Comparison of ENCODE assay signal across 12 mouse cellular contexts in genomic region chr3:84059676-84060075, GRCm38 (mm10). TPM values are rescaled to one million over a fixed set of nuclear protein-coding genes. Genes with fewer than 3 reads are reported as not detected.
DNase-seq lines count a peak whose midpoint lies in the region; ATAC-seq and TF ChIP-seq lines count a peak whose summit lies in the region.
"Had no signal": no experiment of that assay in that cellular context is flagged by ENCODE, and none has a peak within 500 bp of the region (broad histone marks: within the 10 kb centered on the region; RNA-seq: fewer than 3 reads in every experiment).

No protein-coding gene starts in this region.

- intact Hi-C loops in left cerebral cortex, postnatal 25 days (cut with DNase I) = no loop called here

- H3K4me3 ChIP-seq in kidney, postnatal 0 days (replicated peaks; ENCODE audit: low read depth, low read length) = no peak overlapping the region
- no peak overlapping the region for H3K4me3 ChIP-seq in limb, embryonic 12.5 days (replicated peaks)

- no peaks in the 10 kb centered on the region for H3K36me3 ChIP-seq in kidney, postnatal 0 days (ENCODE audit: insufficient read depth, low read length)
- H3K36me3 ChIP-seq in limb, embryonic 12.5 days = no peaks in the 10 kb centered on the region

- no peaks in the 10 kb centered on the region for H3K9me3 ChIP-seq in kidney, postnatal 0 days (replicated peaks; ENCODE audit: low read length)
- peaks cover 16% of the 10 kb centered on the region; the same call in 1 of the 2 replicates for H3K9me3 ChIP-seq in limb, embryonic 12.5 days

- H3K9ac ChIP-seq in kidney, postnatal 0 days (ENCODE audit: low read depth, low read length) = no peak overlapping the region
- no peak overlapping the region for H3K9ac ChIP-seq in limb, embryonic 12.5 days (replicated peaks)

- H3K4me1 ChIP-seq in kidney, postnatal 0 days (replicated peaks; ENCODE audit: insufficient read depth, low read length) = no peaks in the 10 kb centered on the region
- H3K4me1 ChIP-seq in limb, embryonic 12.5 days (replicated peaks) = peaks cover 28% of the 10 kb centered on the region

- WGBS in kidney, postnatal 0 days = 28% methylated on average over 4 of the region's 4 CpGs
- 10% methylated on average over 4 of the region's 4 CpGs for WGBS in limb, embryonic 12.5 days

- peak; percentile 18 to 38 for DNase-seq in cerebellum, postnatal 10 days
- peak; percentile 46 for DNase-seq in kidney, postnatal 0 days (ENCODE audit: low spot score)
- no peak for DNase-seq in kidney, postnatal 25 days
- peak; percentile 82 for DNase-seq in brain, embryonic 14.5 days (ENCODE audit: low read depth)
- no peak for DNase-seq in left cerebral cortex, postnatal 25 days (ENCODE audit: low spot score in 2 of 2)
- no peak for DNase-seq in natural killer cell, adult 2 months (ENCODE audit: low spot score in 2 of 2)
- DNase-seq: adrenal gland, adult 2 months; cerebellum, adult 18-20 months; lung, postnatal 4 days; thymus, postnatal 4 days had no signal

- no peak for ATAC-seq in cerebellum, adult (ENCODE audit: insufficient number of reproducible peaks, low FRiP score, low TSS enrichment)
- ATAC-seq in kidney, postnatal 0 days (replicated peaks; ENCODE audit: low FRiP score, low read depth) = no peak
- ATAC-seq in limb, embryonic 12.5 days (ENCODE audit: insufficient number of reproducible peaks, insufficient read depth, low FRiP score, low TSS enrichment, low read depth) = peak; percentile 21; the same call in 1 of the 2 replicates

- H3K27me3 ChIP-seq in kidney, postnatal 0 days (ENCODE audit: insufficient read depth, low read length) = no peaks in the 10 kb centered on the region
- no peaks in the 10 kb centered on the region for H3K27me3 ChIP-seq in limb, embryonic 12.5 days

- TF ChIP-seq CTCF in kidney, postnatal 0 days (IDR thresholded peaks at IDR 0.05; ENCODE audit: low read depth) = no peak
- no peak for TF ChIP-seq CTCF in brain, embryonic 14.5 days (IDR thresholded peaks at IDR 0.05; ENCODE audit: borderline replicate concordance, extremely low read depth, insufficient read depth, insufficient read length)

- TF ChIP-seq POLR2A in brain, embryonic 14.5 days (IDR thresholded peaks at IDR 0.05; ENCODE audit: borderline replicate concordance, extremely low read depth, insufficient read depth, insufficient read length, poor library complexity, severe bottlenecking) = no peak

- no peak overlapping the region for H3K4me2 ChIP-seq in kidney, postnatal 0 days (ENCODE audit: low read length)
- peak overlapping the region; percentile 40 for H3K4me2 ChIP-seq in limb, embryonic 12.5 days

- no peak overlapping the region for H3K27ac ChIP-seq in kidney, postnatal 0 days
- peak overlapping the region; percentile 80 for H3K27ac ChIP-seq in limb, embryonic 12.5 days

RNA-seq across cellular contexts. Expression of gene Tmem131l, which starts 19.7 kb away (rescaled TPM):
- polyA plus RNA-seq in kidney, postnatal 0 days (2015; fragmentation: Nextera tagmentation; extraction: Ambion mirVana) = 21.6 and 22.4 TPM in 2 replicates
- 103 and 129 TPM in 2 replicates for polyA plus RNA-seq in brain, embryonic 14.5 days (2012; rRNA removed)
- 68.1 and 72.0 TPM in 2 replicates for polyA plus RNA-seq in limb, embryonic 12.5 days (2016; fragmentation: Nextera tagmentation; extraction: Ambion mirVana)
- total RNA-seq in left cerebral cortex, postnatal 25 days (2021) = 10 to 100 TPM; 19.6 to 26.4 TPM

Comparison
In these comparisons a context has a peak if more than half of its experiments do, and no peak if none do; other contexts are left out.
1. DNase-seq: peak in cerebellum, postnatal 10 days (2 of 2), kidney, postnatal 0 days (single experiment) and brain, embryonic 14.5 days (single experiment); none in kidney, postnatal 25 days (0 of 2), left cerebral cortex, postnatal 25 days (0 of 2) and natural killer cell, adult 2 months (0 of 2).